Mouse (Mus musculus) inflammation-experienced regulatory T-cells, adult 6 months (primary cell): ENCODE results near the gene Ugcg. TPM values are rescaled to one million over a fixed set of nuclear protein-coding genes. Genes with fewer than 3 reads are reported as not detected.

ENCODE experiments used
- ATAC-seq: one replicate; pipeline ENCODE4 v1.8.0; 2017
- polyA plus RNA-seq, 3 experiments: library from polyadenylated mRNA; unstranded; fragments of 100-300 nt; shearing (Covaris generic); gene quantifications; one replicate each; pipeline ENCODE4 v1.2.1; 2017

Ugcg gene
- 10 to 100 TPM in 2 of 3 experiments, 1 to 10 TPM in 1; 8.7 to 20.6 (median 16.4) TPM for polyA plus RNA-seq

- peak; percentile 44 for ATAC-seq
Measured at GRCm38 (mm10) chr4:59188802-59189545, at the start of gene Ugcg. Ugcg (plus strand) TSS chr4:59189257.

GRCm38 (mm10) chr4:59149043-59149442, 40.0 kb upstream of the Ugcg start:
- no peak for ATAC-seq

- no peak for ATAC-seq
Measured at GRCm38 (mm10) chr4:59150907-59151306, 38.1 kb upstream of the Ugcg start.

GRCm38 (mm10) chr4:59151953-59152352, 37.1 kb upstream of the Ugcg start:
- ATAC-seq: no peak

- ATAC-seq: no peak
Measured at GRCm38 (mm10) chr4:59156897-59157592, 32.0 kb upstream of the Ugcg start.

- ATAC-seq: no peak
Measured at GRCm38 (mm10) chr4:59157654-59158053, 31.4 kb upstream of the Ugcg start.

- ATAC-seq: no peak
Measured at GRCm38 (mm10) chr4:59160289-59160688, 28.8 kb upstream of the Ugcg start.

GRCm38 (mm10) chr4:59160959-59161670, 27.9 kb upstream of the Ugcg start:
- no peak for ATAC-seq

- ATAC-seq: no peak
Measured at GRCm38 (mm10) chr4:59164034-59164433, 25.0 kb upstream of the Ugcg start.

GRCm38 (mm10) chr4:59167251-59167847, 21.7 kb upstream of the Ugcg start:
- ATAC-seq: peak; percentile 81

GRCm38 (mm10) chr4:59169981-59170380, 19.1 kb upstream of the Ugcg start:
- no peak for ATAC-seq

GRCm38 (mm10) chr4:59172616-59173015, 16.4 kb upstream of the Ugcg start:
- ATAC-seq: no peak

- no peak for ATAC-seq
Measured at GRCm38 (mm10) chr4:59173181-59173922, 15.7 kb upstream of the Ugcg start.

- no peak for ATAC-seq
Measured at GRCm38 (mm10) chr4:59175003-59175402, 14.1 kb upstream of the Ugcg start.

GRCm38 (mm10) chr4:59175929-59176328, 13.1 kb upstream of the Ugcg start:
- ATAC-seq: no peak

GRCm38 (mm10) chr4:59177566-59177965, 11.5 kb upstream of the Ugcg start:
- no peak for ATAC-seq

- no peak for ATAC-seq
Measured at GRCm38 (mm10) chr4:59181320-59182271, 7.5 kb upstream of the Ugcg start.

- ATAC-seq: no peak
Measured at GRCm38 (mm10) chr4:59185671-59186070, 3.4 kb upstream of the Ugcg start.

- no peak for ATAC-seq
Measured at GRCm38 (mm10) chr4:59187289-59187688, 1.8 kb upstream of the Ugcg start.

GRCm38 (mm10) chr4:59188474-59188801, 619 bp upstream of the Ugcg start:
- peak; percentile 8 for ATAC-seq

GRCm38 (mm10) chr4:59189546-59190237, 635 bp downstream of the Ugcg start:
- peak; percentile 23 for ATAC-seq
